Mouse (Mus musculus) left cerebral cortex, postnatal 14 days (tissue): Measurements from ENCODE around the gene Mfsd5. TPM values are rescaled to one million over a fixed set of nuclear protein-coding genes. Genes with fewer than 3 reads are reported as not detected.

ENCODE experiments used
- DNase-seq, 2 experiments: peaks; one replicate each; pipeline ENCODE4 v3.0.0; 2021 to 2022; ENCODE audit warnings: low spot score in 2 of 2, mixed read lengths in 1 of 2
- intact Hi-C: fragments of 180-260 bp; cut with DNase I; formaldehyde crosslinking; loops from one replicate; pipeline ENCODE4 v1.15.1; 2025
- total RNA-seq, 2 experiments: library from RNA; stranded (reverse); gene quantifications; 2 replicates each; pipeline ENCODE4 v1.2.3; 2021

The Mfsd5 gene
- total RNA-seq, 2 experiments from 2014 or later, result 36.8 to 40.6 TPM

DNA sequence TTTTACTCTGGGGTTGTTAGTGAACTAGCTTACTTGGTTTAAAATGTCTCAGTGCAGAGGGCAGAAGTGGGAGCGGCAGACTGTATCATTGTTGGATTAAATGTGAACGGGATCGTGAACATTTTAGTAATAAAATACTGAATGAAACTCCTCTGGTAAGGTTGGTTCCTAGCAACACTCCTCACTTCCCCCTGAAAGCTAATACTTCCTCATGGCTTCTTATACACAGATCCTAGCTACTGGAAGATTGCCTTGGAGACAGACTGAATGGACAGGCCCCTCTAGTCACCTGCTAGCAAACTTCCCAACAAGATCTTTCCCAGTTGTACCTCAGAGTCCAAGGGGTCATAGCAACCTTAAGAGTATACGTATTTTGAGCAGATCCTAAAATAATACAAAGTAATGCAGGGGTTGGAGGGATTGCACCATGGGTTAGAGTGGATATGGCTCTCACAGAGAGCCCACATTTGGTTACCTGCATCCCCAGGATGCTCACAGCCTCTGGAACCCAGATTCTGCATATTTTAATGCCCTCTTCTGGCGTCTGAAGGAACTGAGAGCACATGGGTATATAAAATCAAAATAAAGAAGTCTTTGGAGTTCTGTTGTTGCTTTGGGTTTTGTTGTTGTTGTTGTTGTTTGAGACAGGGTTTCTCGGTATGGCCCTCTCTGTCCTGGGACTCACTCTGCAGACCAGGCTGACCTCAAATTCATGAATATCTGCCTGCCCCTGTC lies 5.1 kb upstream of the Mfsd5 start:
- DNase-seq, result no peak
- intact Hi-C loops, result no loop called here

DNA sequence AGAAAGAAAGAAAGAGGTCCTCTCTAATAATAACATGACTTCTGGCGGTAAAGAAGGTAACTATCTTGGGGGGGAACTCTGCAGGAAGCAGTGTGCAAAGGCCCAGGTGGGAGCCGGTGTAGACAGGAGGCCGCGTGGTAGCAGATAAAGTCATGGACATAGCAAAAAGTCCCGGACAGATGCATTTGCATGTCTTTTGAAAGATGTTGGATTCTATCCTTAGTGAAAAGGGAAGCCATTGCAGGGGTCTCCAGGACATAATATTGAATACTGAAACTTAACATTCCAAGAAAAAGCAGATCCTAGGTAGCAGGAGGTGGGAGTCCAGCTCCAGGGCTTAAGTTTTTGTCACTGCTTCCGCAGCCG lies 545 bp upstream of the Mfsd5 start:
- intact Hi-C loops, result loop anchor here (2.0 kb wide), 1 partner anchor 32 kb away; no protein-coding TSS in a partner anchor
- DNase-seq, result no peak

DNA sequence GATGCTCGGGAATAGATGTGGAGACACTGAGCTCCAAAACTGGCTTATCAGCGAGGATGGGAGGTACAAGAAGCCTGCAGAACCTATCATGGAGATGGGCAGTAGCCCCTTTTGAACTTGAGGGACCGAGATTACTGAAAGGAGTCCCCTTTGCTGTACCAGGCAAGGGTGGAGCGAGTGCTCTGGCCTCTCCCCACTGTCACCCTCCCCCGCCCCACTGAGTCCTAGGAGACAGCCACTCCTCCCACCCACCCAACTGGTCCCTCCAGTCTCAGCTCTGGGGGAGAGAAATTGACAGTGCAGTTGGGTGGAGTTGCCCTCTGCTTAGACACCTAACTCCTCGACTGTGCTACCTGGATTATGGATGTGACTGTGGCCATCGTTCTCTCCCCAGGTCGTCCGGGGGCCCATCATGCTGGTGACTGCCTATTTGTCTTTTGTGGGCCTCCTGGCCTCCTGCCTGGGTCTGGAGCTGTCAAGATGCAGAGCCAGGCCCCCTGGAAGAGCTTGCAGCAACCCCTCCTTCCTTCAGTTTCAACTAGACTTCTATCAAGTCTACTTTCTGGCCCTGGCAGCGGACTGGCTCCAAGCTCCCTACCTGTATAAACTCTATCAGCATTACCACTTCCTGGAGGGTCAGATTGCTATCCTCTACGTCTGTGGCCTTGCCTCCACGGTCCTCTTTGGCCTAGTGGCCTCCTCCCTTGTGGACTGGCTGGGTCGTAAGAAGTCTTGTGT lies 698 bp downstream of the Mfsd5 start:
- intact Hi-C loops, result loop anchor here (2.0 kb wide), 1 partner anchor 33 kb away; no protein-coding TSS in a partner anchor

DNA sequence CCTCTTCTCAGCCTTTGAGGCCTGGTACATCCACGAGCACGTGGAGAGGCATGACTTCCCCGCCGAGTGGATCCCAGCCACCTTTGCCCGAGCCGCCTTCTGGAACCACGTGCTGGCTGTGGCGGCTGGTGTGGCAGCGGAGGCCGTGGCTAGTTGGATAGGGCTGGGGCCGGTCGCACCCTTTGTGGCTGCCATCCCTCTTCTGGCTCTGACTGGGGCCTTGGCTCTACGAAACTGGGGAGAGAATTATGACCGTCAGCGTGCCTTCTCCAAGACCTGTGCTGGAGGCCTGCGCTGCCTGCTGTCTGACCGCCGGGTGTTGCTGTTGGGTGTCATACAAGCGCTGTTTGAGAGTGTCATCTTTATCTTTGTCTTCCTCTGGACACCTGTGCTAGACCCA lies 1.4 kb downstream of the Mfsd5 start:
- no peak for DNase-seq
- intact Hi-C loops, result no loop called here

More for the DNA sequence above, 698 bp downstream of the Mfsd5 start:
- DNase-seq, result no peak

DNA sequence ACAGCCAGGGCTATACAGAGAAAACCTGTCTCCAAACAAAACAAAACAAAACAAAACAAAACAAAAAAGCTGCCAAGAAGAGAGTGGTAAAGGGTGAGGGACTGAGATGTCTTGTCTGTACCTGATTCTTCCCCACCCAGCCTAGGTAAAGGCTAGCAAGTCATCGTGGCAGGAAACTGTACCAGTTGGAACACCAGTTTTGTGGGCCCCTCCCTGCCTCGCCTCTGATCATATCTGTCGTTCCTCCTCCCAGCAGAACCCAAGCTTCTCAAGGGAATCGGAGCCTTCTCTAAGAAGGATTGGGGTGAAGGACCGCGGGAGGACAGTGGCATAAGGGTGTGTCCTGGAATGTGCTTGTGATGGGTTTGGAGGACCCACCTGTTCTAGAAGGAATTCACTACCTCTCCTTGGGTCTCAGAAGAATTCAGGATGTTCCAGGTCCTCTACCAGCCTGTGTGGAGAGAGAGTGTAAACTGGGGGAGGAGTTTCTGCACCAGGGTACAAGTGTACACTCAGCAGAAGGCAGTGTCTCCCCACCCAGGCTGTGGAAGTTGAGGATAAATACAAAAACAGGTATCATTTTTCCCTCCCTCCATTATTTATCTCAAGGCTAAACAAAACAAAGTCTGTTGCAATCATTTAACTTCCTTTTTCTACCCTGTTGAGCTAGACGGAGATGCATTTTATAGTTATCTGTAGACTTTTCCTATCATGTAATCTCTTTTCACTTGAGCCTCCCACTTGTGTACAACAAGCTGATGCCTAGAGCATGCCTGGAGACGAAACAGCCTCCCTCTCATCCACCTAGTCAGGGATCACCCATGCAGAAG lies 3.4 kb downstream of the Mfsd5 start:
- no peak for DNase-seq
- intact Hi-C loops, result no loop called here

DNA sequence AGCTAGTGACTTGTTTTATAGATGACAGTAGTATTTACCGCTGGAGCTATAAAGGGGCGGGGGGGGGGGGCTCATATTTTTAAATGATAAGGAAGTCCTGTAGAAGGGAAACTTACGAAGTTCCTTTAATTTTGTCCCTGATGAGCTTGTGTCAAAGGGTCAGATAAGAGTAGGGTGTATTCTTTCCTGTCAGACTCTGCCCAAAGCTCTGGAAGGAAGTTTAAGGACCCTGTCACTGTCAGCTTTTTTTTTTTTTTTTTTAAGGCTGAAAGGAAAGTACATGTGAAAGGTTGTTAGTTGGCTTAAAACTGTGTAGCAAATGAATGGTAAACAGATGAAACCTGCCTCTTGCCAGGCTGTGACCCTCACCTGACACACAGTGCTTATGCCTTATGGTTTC lies 4.4 kb downstream of the Mfsd5 start:
- intact Hi-C loops, result no loop called here
- DNase-seq, result no peak

DNA sequence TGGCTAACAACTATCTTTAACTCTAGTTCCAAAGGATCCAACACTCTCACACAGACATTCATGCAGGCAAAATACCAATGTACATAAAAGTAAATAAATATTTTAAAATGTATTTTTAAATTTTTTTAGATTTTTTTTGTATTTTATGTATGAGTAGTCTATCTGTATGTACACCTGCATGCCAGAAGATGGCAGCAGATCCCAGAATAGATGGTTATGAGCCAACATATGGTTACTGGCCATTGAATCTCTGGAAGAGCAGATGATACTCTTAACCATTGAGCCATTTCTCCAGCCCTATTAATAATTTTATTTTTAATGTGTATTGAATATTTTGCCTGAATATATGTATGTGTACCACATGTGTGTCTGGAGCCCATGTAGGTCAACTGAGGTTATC lies 8.1 kb downstream of the Mfsd5 start:
- DNase-seq, result peak; percentile 41 to 58
- intact Hi-C loops, result loop anchor here (5.0 kb wide), 1 partner anchor 40 kb away; the partner anchor contains the start of gene Pfdn5

DNA sequence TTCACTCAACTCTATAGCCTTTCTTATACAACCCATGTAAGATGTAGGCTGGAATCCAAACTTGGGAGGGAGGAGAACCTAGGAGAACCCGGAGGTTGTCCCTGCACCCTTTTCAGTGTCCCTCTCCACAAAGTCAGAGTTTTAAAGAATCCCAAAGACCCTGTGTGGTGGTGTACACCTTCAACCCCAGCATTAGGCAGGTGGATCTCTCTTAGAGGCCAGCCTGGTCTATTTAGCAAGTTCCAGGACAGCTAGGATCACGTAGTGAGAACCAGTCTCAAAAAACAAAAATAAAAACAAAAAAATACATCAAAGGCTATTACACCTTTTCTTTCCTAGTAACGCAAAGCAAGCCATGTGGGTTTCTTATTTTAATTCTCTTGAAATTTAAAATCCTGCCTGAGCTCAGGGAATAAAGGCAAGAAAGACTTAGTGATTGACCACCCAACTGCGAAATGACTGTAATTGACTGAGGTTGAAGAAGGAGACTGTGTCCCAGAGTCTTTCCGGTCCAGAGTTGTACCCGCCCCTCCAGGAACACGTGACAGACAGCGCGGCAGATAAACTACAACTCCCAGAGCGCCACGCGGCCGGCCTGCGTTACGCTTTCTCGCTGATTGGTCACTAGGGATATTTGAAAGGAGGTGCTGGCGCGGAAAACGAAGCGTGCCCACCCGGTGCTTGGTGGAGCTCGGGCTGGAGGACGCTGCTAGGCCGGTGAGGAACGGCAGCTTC lies 16.5 kb downstream of the Mfsd5 start, which contains the start of gene Espl1:
Gene Espl1, plus strand, starts transcription at position 634 of the 735 bp plus-strand sequence.
- DNase-seq, result peak; percentile 95
- intact Hi-C loops, result no loop called here

DNA sequence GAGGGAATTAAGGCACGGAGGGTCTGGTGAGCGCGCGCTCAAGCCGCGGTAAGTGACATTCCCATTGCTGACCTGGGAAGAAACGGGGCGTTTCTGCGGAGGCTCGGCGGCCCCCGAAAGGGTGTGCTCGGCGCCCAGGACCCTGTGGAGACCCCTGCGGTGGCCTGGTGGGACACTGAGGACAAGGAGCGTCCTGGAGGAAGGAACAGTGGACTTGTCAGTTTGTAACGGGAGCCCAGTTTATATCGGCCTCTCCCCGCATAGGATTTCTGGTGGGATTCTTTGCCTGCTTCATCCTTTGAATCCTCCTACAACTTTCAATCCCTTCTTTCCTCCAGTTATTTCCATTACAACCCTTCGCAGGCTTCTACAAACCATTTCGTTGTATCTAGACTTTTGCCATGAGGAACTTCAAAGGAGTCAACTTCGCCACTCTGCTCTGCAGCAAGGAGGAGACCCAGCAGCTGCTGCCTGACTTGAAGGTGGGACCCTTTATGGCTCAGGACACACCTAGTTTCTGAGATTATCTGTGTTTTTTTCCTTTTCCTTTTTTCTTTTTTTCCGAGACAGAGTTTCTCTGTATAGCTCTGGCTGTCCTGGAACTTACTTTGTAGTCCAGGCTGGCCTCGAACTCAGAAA lies 17.2 kb downstream of the Mfsd5 start:
- intact Hi-C loops, result no loop called here

DNA sequence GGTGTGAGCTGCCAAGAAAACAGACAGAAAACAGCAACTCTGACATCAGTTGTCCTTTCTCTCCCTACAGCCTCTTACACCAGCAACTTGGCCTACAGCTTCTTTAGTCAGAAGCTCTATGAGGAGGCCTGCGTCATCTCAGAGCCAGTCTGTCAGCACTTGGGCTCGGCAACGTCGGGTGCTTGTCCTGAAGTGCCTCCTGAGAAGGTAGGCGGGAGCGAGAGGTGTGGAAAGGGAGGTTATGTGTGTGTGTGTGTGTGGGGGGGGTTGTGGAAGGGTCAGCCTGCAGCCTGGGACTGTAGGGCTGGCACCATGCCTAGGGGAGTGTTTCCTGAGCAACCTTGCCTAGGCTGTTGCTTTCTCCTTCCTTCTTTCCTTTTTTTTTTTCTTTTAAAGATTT lies 23.3 kb downstream of the Mfsd5 start:
- no peak for DNase-seq
- intact Hi-C loops, result no loop called here

More for the DNA sequence above, 17.2 kb downstream of the Mfsd5 start:
- no peak for DNase-seq

DNA sequence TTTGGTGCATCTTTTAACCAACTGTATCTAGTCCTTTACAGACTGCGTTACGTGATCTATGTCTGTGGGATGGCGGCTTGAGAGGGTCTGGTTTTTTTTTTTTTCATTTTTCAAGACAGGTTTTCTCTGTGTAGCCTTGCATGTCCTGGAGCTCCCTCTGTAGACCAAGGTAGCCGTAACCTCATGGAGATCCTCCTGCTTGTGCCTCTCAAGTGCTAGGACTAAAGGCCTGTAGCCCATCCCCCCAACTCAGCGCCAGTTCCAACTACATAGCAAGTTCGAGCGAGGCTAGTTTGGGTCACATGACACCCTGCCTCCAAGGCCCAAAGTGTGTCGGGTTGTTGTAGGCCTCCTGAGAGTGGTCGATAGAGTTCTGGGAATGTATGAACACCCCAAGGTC lies 29.5 kb downstream of the Mfsd5 start:
- DNase-seq, result no peak
- intact Hi-C loops, result no loop called here

DNA sequence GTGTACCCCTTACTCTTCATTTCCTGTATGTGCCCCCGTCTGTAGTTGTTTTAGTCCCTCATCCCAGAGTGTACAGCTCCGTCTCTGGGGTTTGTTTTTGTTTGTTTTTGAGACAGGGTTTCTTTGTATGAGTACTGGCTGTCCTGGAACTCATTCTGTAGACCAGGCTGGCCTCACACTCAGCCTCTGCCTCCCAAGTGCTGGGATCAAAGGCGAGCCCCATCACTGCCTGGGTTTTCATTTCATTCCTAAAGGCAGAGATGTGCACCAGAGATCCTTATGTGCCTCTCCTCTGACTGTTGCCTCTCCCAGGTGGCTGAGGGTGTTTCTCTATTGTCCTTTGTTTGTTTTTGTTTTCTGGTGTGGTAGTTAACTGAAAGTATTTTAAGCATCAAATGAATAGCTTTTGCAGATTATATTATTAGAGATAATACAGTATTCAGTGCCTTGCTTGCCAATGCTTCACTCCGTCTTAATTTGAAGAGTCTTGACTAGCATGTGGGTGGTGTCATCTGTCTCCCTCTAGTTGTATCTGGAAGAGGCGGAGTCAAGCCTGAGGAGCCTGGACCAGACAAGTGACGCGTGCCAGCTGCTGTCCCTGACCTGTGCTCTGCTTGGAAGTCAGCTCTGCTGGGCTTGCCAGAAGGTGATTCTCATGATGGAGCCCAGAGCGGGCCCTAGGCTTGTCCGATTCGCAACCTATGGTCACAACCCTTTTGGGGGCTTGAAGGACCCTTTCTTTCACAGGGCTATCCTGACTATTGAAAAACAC lies 31.0 kb downstream of the Mfsd5 start:
- no peak for DNase-seq
- intact Hi-C loops, result no loop called here

DNA sequence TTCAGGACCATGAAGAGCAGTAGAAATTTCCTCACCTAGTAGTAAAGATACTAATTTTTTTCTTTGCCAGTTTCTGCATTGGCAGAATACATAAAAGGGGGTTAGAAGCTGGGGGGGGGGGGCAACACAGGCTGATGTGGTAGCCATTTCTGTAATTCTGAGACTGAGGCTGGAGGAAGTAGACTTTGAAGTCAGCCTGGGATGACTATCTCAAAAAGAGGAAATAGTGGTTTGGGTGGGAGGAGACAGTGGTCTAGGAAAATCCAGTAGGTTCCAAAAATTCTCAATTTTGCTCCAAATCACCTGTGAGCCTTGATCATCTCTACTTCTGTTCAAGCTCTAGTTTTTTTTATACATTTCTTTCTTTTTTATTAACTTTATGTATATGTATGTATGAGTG lies 32.2 kb downstream of the Mfsd5 start:
- intact Hi-C loops, result no loop called here

DNA sequence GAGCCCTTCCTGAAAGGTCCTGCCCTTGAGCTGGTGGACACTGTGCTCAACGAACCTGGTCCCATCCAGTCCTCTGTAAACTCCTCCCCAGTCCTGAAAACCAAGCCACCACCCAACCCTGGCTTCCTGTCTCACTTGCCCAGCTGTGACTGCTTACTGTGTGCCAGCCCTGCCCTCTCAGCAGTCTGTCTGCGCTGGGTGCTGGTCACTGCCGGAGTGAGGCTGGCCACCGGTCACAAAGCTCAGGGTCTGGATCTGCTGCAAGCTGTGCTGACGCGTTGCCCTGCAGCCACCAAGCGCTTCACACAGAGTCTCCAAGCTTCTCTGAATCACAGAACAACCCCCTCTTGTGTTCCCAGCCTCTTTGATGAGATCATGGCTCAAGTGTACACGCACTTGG lies 36.0 kb downstream of the Mfsd5 start:
- intact Hi-C loops, result no loop called here
- peak; percentile 11 to 30 for DNase-seq

More for the DNA sequence above, 32.2 kb downstream of the Mfsd5 start:
- no peak for DNase-seq

DNA sequence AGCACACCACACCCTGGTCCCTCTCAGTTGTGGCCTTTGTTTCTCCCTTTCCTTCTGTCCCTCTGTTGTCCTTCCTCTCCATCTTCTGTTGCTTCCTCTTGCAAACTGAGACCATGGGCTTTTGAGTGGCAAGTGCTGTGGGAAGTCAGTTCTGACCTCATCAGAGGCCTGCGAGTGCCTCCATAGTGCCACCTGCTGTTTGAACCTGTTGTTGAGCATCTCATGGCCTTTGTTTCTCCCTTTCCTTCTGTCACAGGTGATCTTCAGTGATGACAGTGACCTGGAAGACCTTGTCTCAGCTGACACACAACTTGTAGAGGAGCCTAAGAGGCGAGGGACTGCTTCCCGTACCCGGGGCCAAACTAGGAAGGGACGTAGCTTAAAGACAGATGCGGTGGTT lies 37.0 kb downstream of the Mfsd5 start:
- intact Hi-C loops, result no loop called here
- peak; percentile 59 to 75 for DNase-seq

DNA sequence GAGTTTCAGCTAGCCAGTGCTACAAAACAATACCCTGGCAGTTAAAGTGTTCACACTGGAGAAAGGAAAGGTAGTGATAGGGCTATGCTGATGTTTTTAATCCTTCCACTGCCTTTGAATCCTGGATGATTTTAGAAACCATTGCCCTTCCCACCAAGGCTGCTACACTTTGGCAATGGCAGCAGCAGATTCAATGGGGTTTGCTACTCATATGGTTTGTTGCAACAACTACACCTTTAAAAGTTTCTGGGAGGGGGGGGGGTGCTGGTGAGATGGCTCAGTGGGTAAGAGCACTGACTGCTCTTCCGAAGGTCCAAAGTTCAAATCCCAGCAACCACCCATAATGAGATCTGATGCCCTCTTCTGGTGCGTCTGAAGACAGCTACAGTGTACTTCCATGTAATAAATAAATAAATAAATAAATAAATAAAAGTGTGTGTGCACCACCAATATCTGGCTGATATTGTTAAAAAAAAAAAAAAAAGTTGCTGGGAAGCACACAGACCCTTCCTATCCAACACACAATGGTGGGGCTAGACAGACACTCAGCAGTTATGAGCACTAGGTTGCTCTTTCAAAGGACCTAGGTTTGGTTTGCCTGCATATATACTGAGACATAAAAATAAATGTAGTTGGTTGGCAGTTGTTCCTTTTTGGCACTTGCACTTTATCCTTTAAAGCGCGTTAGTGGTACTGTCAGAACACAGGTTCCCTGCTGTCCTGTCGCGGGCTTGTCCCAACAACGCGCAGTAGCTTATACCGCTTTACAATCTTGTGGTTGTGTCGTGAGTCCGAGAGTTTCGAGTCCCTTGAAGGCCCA lies 45.6 kb downstream of the Mfsd5 start:
- intact Hi-C loops, result loop anchor here (5.0 kb wide), 1 partner anchor 38 kb away; no protein-coding TSS in a partner anchor

DNA sequence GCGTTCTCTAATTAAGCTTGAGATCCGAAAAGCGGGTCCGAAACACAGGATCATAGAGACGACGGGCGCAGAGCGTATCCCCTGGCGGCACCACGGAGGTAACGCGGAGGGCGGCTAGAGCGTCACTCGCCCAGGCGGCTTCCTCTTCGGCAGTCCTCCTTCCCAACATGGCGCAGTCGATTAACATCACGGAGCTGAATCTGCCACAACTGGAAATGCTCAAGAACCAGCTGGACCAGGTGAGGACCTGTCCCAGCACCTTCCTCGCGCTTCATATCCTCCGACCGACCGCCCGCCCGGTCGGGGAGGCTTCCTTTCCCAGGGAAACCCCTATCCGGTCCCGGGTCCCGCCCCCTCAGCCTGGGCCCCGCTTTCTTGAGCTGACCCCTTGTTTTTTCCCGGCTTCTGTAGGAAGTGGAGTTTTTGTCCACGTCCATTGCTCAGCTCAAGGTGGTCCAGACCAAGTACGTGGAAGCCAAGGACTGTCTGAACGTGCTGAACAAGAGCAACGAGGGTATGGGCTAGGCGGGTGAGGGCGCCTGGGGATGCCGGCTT lies 46.8 kb downstream of the Mfsd5 start, which contains the start of gene Pfdn5:
Gene Pfdn5, plus strand, starts transcription at position 95 of the 555 bp plus-strand sequence.
- peak; percentile 78 to 89 for DNase-seq
- intact Hi-C loops, result loop anchor here (5.0 kb wide), 1 partner anchor 39 kb away; no protein-coding TSS in a partner anchor

More for the DNA sequence above, 45.6 kb downstream of the Mfsd5 start:
- DNase-seq, result no peak
